Mouse (Mus musculus) E14TG2a.4 (cell line): Measurements from ENCODE around the gene Cerk.

Experiments
- CTCF ChIP-seq: conservative IDR thresholded peaks from 2 replicates; pipeline ENCODE4 v1.5.1; 2014; ENCODE audit warnings: low read length
- NANOG ChIP-seq: IDR thresholded peaks from 2 replicates; pipeline ENCODE4 v1.6.1; 2014; ENCODE audit warnings: borderline replicate concordance, low read length, mixed read lengths
- POU5F1 ChIP-seq: IDR thresholded peaks from 2 replicates; pipeline ENCODE4 v1.6.1; 2014; ENCODE audit warnings: low read length, borderline replicate concordance

GRCm38 (mm10) chr15:86176771-86177702, 8.9 kb downstream of the Cerk start:
- TF ChIP-seq CTCF = no peak
- no peak for TF ChIP-seq NANOG
- TF ChIP-seq POU5F1 = no peak
